Mouse (Mus musculus) liver, postnatal 0 days (tissue): ENCODE measurements around the gene Homer3. TPM values are rescaled to one million over a fixed set of nuclear protein-coding genes. Genes with fewer than 3 reads are reported as not detected.

Source experiments
- ATAC-seq: fragments of 200-750 bp; cut with Nextera tagmentation; 2 replicates; pipeline ENCODE4 v1.8.0; 2017; ENCODE audit warnings: mild to moderate bottlenecking, moderate library complexity
- DNase-seq: peaks from one replicate; pipeline ENCODE4 v3.0.0-alpha.2; 2016
- H3K27ac ChIP-seq: fragments of 300-500 bp; sonication (generic); 2 replicates; pipeline ENCODE4 v1.5.1; 2014; ENCODE audit warnings: antibody characterized with exemption, moderate library complexity, mild to moderate bottlenecking, low read depth
- H3K27me3 ChIP-seq: fragments of 300-500 bp; sonication (generic); 2 replicates; pipeline ENCODE4 v1.6.1; 2014; ENCODE audit warnings: low read length, control low read depth, mixed read lengths; ENCODE audit not compliant: insufficient read depth
- H3K36me3 ChIP-seq: fragments of 300-500 bp; sonication (generic); replicated peaks from 2 replicates; pipeline ENCODE4 v1.6.1; 2014; ENCODE audit warnings: mild to moderate bottlenecking, control low read depth, low read length, moderate library complexity, mixed read lengths; ENCODE audit not compliant: insufficient read depth
- H3K4me1 ChIP-seq: fragments of 300-500 bp; sonication (generic); 2 replicates; pipeline ENCODE4 v1.6.1; 2014; ENCODE audit warnings: antibody characterized with exemption, mild to moderate bottlenecking, control low read depth; ENCODE audit not compliant: insufficient read depth
- H3K4me2 ChIP-seq: fragments of 300-500 bp; sonication (generic); 2 replicates; pipeline ENCODE4 v1.6.1; 2014; ENCODE audit warnings: low read depth, mild to moderate bottlenecking, low read length, moderate library complexity, mixed read lengths
- H3K4me3 ChIP-seq: fragments of 300-500 bp; sonication (generic); 2 replicates; pipeline ENCODE4 v1.5.1; 2014; ENCODE audit warnings: low read depth, low read length
- H3K9ac ChIP-seq: fragments of 300-500 bp; sonication (generic); replicated peaks from 2 replicates; pipeline ENCODE4 v1.6.1; 2014; ENCODE audit warnings: mild to moderate bottlenecking, moderate library complexity
- H3K9me3 ChIP-seq: fragments of 300-500 bp; sonication (generic); 2 replicates; pipeline ENCODE4 v1.6.1; 2016; ENCODE audit warnings: mild to moderate bottlenecking, control low read depth, low read length, mixed read lengths
- CTCF ChIP-seq: sonication (generic); IDR thresholded peaks from 2 replicates; pipeline ENCODE4 v1.5.1; 2016; ENCODE audit warnings: antibody characterized with exemption, low read depth
- EP300 ChIP-seq: IDR thresholded peaks from 2 replicates; pipeline ENCODE4 v1.6.1; 2016; ENCODE audit warnings: antibody characterized with exemption, low read depth, mild to moderate bottlenecking
- WGBS: fragments of 180-500 bp; shearing (Covaris S2); extraction: QIAGEN DNeasy Blood & Tissue Kit; methylation state at CpG from one replicate; pipeline ENCODE4 v1.1.7; 2014; ENCODE audit not compliant: insufficient replicate concordance; 5-methylcytosine and 5-hydroxymethylcytosine counted together
- polyA plus RNA-seq: library from polyadenylated mRNA; unstranded; fragments of >200 nt; fragmentation: Nextera tagmentation; extraction: Ambion mirVana; gene quantifications from 2 replicates; pipeline ENCODE4 v1.2.1, GENCODE M21; 2015

Gene Homer3
- polyA plus RNA-seq, 1 experiment from 2014 or later, result 4.3 TPM

- Histone ChIP-seq H3K4me2 (no peak overlapping the region), H3K27ac (no peak overlapping the region)
- no peak for ATAC-seq
Observed at GRCm38 (mm10) chr8:70268311-70268710, 14.3 kb upstream of the Homer3 start.

GRCm38 (mm10) chr8:70268799-70269565, 13.6 kb upstream of the Homer3 start:
- WGBS, result 25% methylated on average over 11 of the region's 11 CpGs
- Histone ChIP-seq H3K4me1 (peaks cover 24% of the 10 kb centered on the region), H3K27me3 (no peaks in the 10 kb centered on the region), H3K4me2 (no peak overlapping the region), H3K9ac (no peak overlapping the region), H3K9me3 (no peaks in the 10 kb centered on the region), H3K36me3 (peaks cover 6% of the 10 kb centered on the region), H3K4me3 (no peak overlapping the region), H3K27ac (no peak overlapping the region)
- ATAC-seq (no peak), DNase-seq (peak; percentile 43)
- TF ChIP-seq CTCF, result peak; percentile 63
- no peak for TF ChIP-seq EP300

More at GRCm38 (mm10) chr8:70268311-70268710, 14.3 kb upstream of the Homer3 start:
- no peak for TF ChIP-seq EP300
- TF ChIP-seq CTCF, result no peak
- no peak overlapping the region for H3K4me3 ChIP-seq
- no peaks in the 10 kb centered on the region for H3K27me3 ChIP-seq
- H3K9me3 ChIP-seq, result no peaks in the 10 kb centered on the region
- no peak overlapping the region for H3K9ac ChIP-seq
- H3K4me1 ChIP-seq, result peaks cover 24% of the 10 kb centered on the region
- DNase-seq, result no peak
- peaks cover 13% of the 10 kb centered on the region for H3K36me3 ChIP-seq
- WGBS, result 51% methylated on average over 5 of the region's 5 CpGs

- TF ChIP-seq CTCF, result no peak
- TF ChIP-seq EP300, result peak; percentile 50; the same call in 1 of the 2 replicates
- ATAC-seq, result peak; percentile 81
- peak overlapping the region; percentile 52 for H3K27ac ChIP-seq
Observed at GRCm38 (mm10) chr8:70272949-70273348, 9.7 kb upstream of the Homer3 start.

GRCm38 (mm10) chr8:70274350-70274749, 8.3 kb upstream of the Homer3 start:
- Histone ChIP-seq H3K9ac (no peak overlapping the region), H3K4me1 (peaks cover 15% of the 10 kb centered on the region), H3K4me3 (no peak overlapping the region), H3K36me3 (no peaks in the 10 kb centered on the region), H3K27me3 (no peaks in the 10 kb centered on the region), H3K4me2 (no peak overlapping the region), H3K27ac (no peak overlapping the region), H3K9me3 (no peaks in the 10 kb centered on the region)
- ATAC-seq (no peak), DNase-seq (no peak)
- TF ChIP-seq EP300, result no peak
- TF ChIP-seq CTCF, result no peak

More at GRCm38 (mm10) chr8:70272949-70273348, 9.7 kb upstream of the Homer3 start:
- Histone ChIP-seq H3K36me3 (no peaks in the 10 kb centered on the region), H3K4me3 (no peak overlapping the region), H3K9ac (no peak overlapping the region), H3K4me1 (peaks cover 18% of the 10 kb centered on the region), H3K4me2 (no peak overlapping the region), H3K9me3 (no peaks in the 10 kb centered on the region), H3K27me3 (no peaks in the 10 kb centered on the region)
- peak; percentile 48 for DNase-seq
- WGBS, result 38% methylated on average over 3 of the region's 3 CpGs

- WGBS, result 52% methylated on average over 3 of the region's 3 CpGs
- H3K36me3 ChIP-seq, result no peaks in the 10 kb centered on the region
- H3K4me1 ChIP-seq, result peaks cover 17% of the 10 kb centered on the region
- H3K27ac ChIP-seq, result peak overlapping the region; percentile 39; the same call in 1 of the 2 replicates
- TF ChIP-seq EP300 (peak; percentile 59), CTCF (no peak)
- ATAC-seq (peak; percentile 52), DNase-seq (no peak)
- no peak overlapping the region for H3K4me3 ChIP-seq
- no peaks in the 10 kb centered on the region for H3K9me3 ChIP-seq
- no peak overlapping the region for H3K9ac ChIP-seq
- no peaks in the 10 kb centered on the region for H3K27me3 ChIP-seq
- H3K4me2 ChIP-seq, result no peak overlapping the region
Observed at GRCm38 (mm10) chr8:70276476-70276875, 6.2 kb upstream of the Homer3 start.

- no peak overlapping the region for H3K27ac ChIP-seq
- H3K4me3 ChIP-seq, result no peak overlapping the region
- no peak for ATAC-seq
Observed at GRCm38 (mm10) chr8:70278175-70278574, 4.5 kb upstream of the Homer3 start.

More at GRCm38 (mm10) chr8:70278175-70278574, 4.5 kb upstream of the Homer3 start:
- TF ChIP-seq EP300, result no peak
- TF ChIP-seq CTCF, result no peak
- Histone ChIP-seq H3K4me1 (peaks cover 9% of the 10 kb centered on the region), H3K9me3 (no peaks in the 10 kb centered on the region), H3K27me3 (0 out of 2 replicates have a peak, but pooled peaks cover 5% of the 10 kb centered on the region), H3K4me2 (0 out of 2 replicates have a peak overlapping the region, but pooled peaks have one; percentile 32), H3K9ac (no peak overlapping the region), H3K36me3 (no peaks in the 10 kb centered on the region)
- DNase-seq, result no peak
- 39% methylated on average over 15 of the region's 15 CpGs for whole genome bisulfite sequencing
